In the genomic region with DNA sequence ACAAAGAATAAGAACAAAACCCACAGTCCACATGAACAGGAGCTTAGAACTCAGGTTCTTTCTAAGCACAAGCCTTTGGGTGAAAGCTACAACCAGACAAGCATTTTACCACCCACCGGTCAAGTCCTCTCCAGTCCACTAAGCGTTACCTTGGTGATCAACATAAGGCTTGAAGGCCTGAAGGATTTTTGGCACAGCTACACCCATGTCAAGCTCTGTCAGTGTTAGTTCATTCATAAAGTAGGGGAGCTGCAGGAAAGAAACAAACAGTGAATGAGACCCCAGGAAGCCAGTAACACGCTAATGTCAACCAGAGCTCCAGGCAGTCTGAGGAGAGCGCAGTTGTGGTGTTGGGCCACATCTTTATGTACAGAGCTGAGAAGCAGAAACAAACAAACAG, we compare ENCODE assay signal across 15 mouse cellular contexts.
"Had no signal": no experiment of that assay in that cellular context is flagged by ENCODE, and none has a peak within 500 bp of the region (broad histone marks: within the 10 kb centered on the region; RNA-seq: fewer than 3 reads in every experiment).

No protein-coding gene starts in this region.

- H3K4me3 ChIP-seq: limb, embryonic 13.5 days; megakaryocyte, embryonic 14.5 days; midbrain, embryonic 12.5 days; neural tube, embryonic 12.5 days; stomach, embryonic 15.5 days had no signal

- H3K4me1 ChIP-seq: midbrain, embryonic 12.5 days; neural tube, embryonic 12.5 days; stomach, embryonic 15.5 days had no signal

- H3K27me3 ChIP-seq: limb, embryonic 13.5 days; megakaryocyte, embryonic 14.5 days; midbrain, embryonic 12.5 days; neural tube, embryonic 12.5 days; stomach, embryonic 15.5 days had no signal

- DNase-seq: layer of hippocampus, adult 9-11 months; layer of hippocampus, postnatal 36 days; lung, embryonic 14.5 days; lung, postnatal 14 days; right cerebral cortex, postnatal 14 days; thymus, adult 2 months; thymus, postnatal 25 days had no signal

- H3K9me3 ChIP-seq: limb, embryonic 13.5 days; megakaryocyte, embryonic 14.5 days; midbrain, embryonic 12.5 days; neural tube, embryonic 12.5 days; stomach, embryonic 15.5 days had no signal

- H3K4me2 ChIP-seq: limb, embryonic 13.5 days; lung, embryonic 14.5 days; midbrain, embryonic 12.5 days; neural tube, embryonic 12.5 days; stomach, embryonic 15.5 days had no signal

- H3K36me3 ChIP-seq: neural tube, embryonic 12.5 days had no signal

- H3K9ac ChIP-seq: limb, embryonic 13.5 days; liver, embryonic 14.5 days; lung, embryonic 14.5 days; midbrain, embryonic 12.5 days; neural tube, embryonic 12.5 days; stomach, embryonic 15.5 days had no signal

- H3K27ac ChIP-seq: kidney, postnatal 0 days; limb, embryonic 13.5 days; liver, embryonic 14.5 days; macrophage; midbrain, embryonic 12.5 days; neural tube, embryonic 12.5 days; stomach, embryonic 15.5 days had no signal
